Mouse (Mus musculus) lung, postnatal 36 days (tissue): ENCODE measurements around the gene Galnt18.

Source experiments
- DNase-seq: peaks from one replicate; pipeline ENCODE4 v3.0.0; 2022; ENCODE audit warnings: mixed read lengths

Gene Galnt18

DNA sequence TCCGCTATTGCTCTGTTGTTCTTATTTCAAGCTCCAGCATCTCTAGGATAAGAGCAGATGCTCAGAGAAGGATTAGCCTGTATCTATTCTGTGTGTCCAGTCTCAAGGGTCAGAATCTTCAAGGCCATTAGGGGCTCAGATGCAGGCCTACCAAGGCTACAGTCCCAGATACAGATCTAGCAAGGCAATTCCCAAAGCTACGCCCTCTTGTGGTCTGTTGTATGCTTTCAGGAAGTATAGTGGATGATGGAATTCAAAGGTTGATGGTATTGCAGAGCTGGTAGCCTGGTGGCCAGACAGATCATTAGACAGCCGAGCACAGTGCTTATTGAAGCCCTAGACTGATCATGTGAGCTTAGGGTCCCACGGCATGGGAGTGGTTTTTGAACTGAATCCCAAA lies 320.1 kb downstream of the Galnt18 start:
- DNase-seq, result no peak

- DNase-seq, result no peak
These were observed 323.8 kb downstream of the Galnt18 start for GRCm38 (mm10) chr7:111456007-111456406.

DNA sequence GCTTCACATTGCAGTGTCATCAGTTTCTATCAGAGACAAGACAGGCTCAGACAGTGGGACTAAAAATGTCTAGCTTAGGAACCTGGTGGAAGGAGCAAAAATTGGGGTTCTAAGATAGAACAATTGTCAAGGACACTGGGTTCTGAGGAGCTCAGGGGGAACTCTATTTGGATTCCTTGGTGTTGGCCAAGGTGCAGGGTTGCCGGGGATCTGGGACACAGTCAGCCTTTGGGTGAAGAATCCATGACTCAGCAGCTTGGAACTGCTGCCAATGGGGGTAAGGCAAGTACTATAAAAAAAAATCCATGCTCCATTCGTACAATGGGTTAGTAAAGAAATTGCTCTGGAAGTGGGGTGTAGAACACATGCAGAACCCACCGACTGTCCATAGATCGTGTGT lies 324.2 kb downstream of the Galnt18 start:
- no peak for DNase-seq

- peak; percentile 3 for DNase-seq
These were observed 327.8 kb downstream of the Galnt18 start for GRCm38 (mm10) chr7:111452000-111452399.

DNA sequence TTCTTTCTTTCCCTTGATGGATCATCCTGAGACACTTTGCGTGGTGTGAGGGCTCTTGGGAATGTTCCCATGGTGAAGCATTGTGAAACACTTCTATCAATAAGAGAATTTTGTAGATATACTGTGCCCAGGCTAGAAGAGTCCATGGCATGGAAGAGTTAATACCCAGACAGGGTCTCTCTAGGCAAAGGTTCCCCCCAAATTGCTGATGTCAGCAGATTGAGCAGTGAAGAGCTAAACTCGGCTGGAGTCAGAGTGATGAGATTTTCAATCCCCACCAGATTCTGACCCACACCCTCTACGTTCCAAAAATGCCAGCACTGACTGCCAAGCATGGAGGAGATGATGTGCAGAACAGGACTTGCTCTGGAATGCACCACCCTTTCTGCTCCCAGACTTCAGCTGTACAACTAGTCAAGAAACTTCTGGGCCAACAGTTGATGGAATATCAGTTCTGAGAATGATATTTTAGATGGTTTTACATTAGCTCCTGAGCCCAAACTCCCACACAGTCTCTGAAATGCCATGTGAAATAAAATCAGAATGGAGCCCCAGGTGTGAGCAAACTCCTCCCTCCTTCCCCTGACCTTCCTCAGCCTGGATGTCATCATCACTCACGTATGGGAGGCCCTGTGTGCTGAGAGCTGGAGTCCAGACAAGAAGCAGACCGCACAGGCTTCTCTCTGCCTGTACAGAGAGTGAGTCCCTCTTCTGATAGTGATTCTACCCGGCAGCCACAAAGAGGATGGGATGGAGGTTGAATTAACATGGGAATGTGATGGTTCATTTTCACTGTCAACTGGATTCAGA lies 329.3 kb downstream of the Galnt18 start:
- DNase-seq, result peak; percentile 7

DNA sequence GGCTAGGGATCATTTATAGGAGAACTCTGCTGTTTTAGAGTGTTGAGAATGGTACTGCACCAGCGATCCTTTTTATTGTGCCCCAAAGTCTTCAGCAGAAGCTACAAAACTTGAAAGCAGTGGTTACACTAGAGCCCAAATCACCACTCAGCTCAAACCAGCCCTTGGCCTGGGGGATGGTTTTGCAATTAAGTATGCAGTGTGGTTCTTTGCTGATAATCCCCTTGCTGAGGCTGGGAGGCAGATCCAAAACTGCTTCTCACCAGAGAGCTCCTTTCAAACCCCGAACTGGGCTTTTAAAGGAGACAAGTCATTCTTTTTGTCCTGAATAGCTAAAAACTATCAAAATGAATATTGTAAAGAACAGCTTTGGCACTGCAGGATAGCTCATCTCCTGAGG lies 346.6 kb downstream of the Galnt18 start:
- DNase-seq, result no peak

GRCm38 (mm10) chr7:111427392-111427791 lies 352.4 kb downstream of the Galnt18 start:
- DNase-seq, result no peak
